Mouse (Mus musculus) liver, embryonic 15.5 days (tissue): ENCODE measurements at regions not wholly inside any gene's neighbourhood (a gene's known extent, or its start where the extent isn't known, plus 50 kb on each side); places are given as distances from the start of the nearest gene placed in this dataset.

ENCODE experiments used
- ATAC-seq: fragments of 200-750 bp; cut with Nextera tagmentation; 2 replicates; pipeline ENCODE4 v1.8.0; 2017; ENCODE audit warnings: moderate number of reproducible peaks, mild to moderate bottlenecking, moderate library complexity; ENCODE audit not compliant: insufficient read depth
- H3K27ac ChIP-seq: fragments of 300-500 bp; sonication (generic); replicated peaks from 2 replicates; pipeline ENCODE4 v1.5.1; 2015; ENCODE audit warnings: mild to moderate bottlenecking, inconsistent platforms
- H3K27me3 ChIP-seq: fragments of 300-500 bp; sonication (generic); 2 replicates; pipeline ENCODE4 v1.6.1; 2015; ENCODE audit warnings: mild to moderate bottlenecking, inconsistent platforms
- H3K36me3 ChIP-seq: fragments of 300-500 bp; sonication (generic); replicated peaks from 2 replicates; pipeline ENCODE4 v1.6.1; 2015; ENCODE audit warnings: moderate library complexity, mild to moderate bottlenecking, inconsistent platforms
- H3K4me1 ChIP-seq: fragments of 300-500 bp; sonication (generic); replicated peaks from 2 replicates; pipeline ENCODE4 v1.6.1; 2015; ENCODE audit warnings: inconsistent platforms
- H3K4me2 ChIP-seq: fragments of 300-500 bp; sonication (generic); 2 replicates; pipeline ENCODE4 v1.6.1; 2015; ENCODE audit warnings: moderate library complexity, mild to moderate bottlenecking, inconsistent platforms
- H3K4me3 ChIP-seq: fragments of 300-500 bp; sonication (generic); replicated peaks from 2 replicates; pipeline ENCODE4 v1.5.1; 2015; ENCODE audit warnings: mild to moderate bottlenecking, inconsistent platforms
- H3K9ac ChIP-seq: fragments of 300-500 bp; sonication (generic); 2 replicates; pipeline ENCODE4 v1.6.1; 2015; ENCODE audit warnings: moderate library complexity, mild to moderate bottlenecking, inconsistent platforms
- H3K9me3 ChIP-seq: fragments of 300-500 bp; sonication (generic); replicated peaks from 2 replicates; pipeline ENCODE4 v1.6.1; 2016; ENCODE audit warnings: inconsistent platforms
- WGBS: fragments of 180-500 bp; shearing (Covaris S2); methylation state at CpG from one replicate; pipeline ENCODE4 v1.1.7; 2015; ENCODE audit warnings: mixed read lengths; ENCODE audit not compliant: insufficient replicate concordance; 5-methylcytosine and 5-hydroxymethylcytosine counted together

DNA sequence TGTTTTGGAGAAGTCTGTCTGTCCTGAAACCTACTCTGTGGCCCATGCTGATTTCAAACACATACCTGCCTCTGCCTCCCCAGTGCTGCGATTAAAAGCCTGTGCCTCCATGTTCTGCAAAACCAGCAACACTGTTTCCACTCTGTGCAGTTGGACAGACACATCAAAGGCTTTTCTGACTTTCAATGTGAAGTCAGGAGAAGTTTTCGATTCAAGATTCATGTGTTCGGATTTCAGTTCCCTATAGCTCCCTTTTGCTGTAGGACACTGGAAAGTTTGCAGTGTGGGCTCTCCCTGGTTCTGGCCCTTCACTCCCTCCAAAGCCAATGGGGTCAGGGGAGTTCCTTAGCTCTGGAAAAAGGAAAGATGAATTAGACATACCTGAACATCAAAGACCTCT, 154.5 kb upstream of the Klf4 start:
- H3K36me3 ChIP-seq, result no peaks in the 10 kb centered on the region
- no peak overlapping the region for H3K4me2 ChIP-seq
- ATAC-seq, result no peak
- no peaks in the 10 kb centered on the region for H3K27me3 ChIP-seq
- no peak overlapping the region for H3K27ac ChIP-seq
- H3K4me3 ChIP-seq, result no peak overlapping the region
- H3K4me1 ChIP-seq, result no peaks in the 10 kb centered on the region
- 72% methylated on average over 3 of the region's 3 CpGs for WGBS
- no peaks in the 10 kb centered on the region for H3K9me3 ChIP-seq
- no peak overlapping the region for H3K9ac ChIP-seq

DNA sequence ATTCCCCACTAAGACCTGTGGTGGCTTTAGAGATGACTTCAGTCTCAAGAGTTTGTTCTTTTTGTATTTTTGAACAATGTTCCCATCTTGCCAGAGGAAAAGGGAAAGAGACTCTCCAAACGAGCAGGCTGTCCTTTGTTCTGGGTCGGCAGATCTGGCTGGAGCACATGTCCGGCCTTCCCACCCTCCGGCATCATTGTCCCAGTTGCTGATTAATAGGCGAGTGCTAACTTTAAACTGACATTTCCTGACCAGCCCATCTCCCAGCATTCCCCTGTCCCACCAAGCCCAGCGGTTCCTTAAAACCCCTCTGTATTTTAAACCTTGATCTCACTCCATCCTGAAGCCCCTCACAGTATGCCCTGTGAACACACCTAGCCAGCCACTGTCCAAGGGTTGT, 140.0 kb upstream of the Klf4 start:
- Histone ChIP-seq H3K4me1 (no peaks in the 10 kb centered on the region), H3K9me3 (no peaks in the 10 kb centered on the region), H3K4me3 (no peak overlapping the region), H3K27ac (no peak overlapping the region), H3K9ac (no peak overlapping the region), H3K4me2 (no peak overlapping the region), H3K27me3 (no peaks in the 10 kb centered on the region; the same call in 1 of the 2 replicates), H3K36me3 (no peaks in the 10 kb centered on the region)
- ATAC-seq, result no peak
- 29% methylated on average over 6 of the region's 6 CpGs for WGBS

DNA sequence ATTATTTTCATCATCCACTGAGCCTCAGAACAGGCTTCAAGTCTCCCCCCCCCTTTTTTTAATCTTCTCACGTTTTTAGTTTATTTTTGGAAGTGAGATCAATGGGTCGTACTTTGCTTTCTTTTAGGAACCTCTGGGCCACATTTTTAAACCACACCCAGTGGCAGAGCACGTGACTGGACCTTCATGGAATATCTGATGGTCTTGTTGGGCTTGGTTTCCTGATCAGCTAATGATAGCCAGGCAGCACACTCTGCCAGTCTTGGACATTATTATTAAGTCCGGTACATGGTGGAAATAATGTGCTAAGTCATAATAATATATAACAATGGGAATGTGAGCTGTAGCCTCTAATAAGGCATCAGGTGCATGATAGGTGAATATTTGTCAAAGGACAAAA, 138.0 kb upstream of the Klf4 start:
- no peaks in the 10 kb centered on the region for H3K36me3 ChIP-seq
- H3K4me3 ChIP-seq, result no peak overlapping the region
- H3K9ac ChIP-seq, result no peak overlapping the region
- no peak overlapping the region for H3K27ac ChIP-seq
- H3K4me1 ChIP-seq, result no peaks in the 10 kb centered on the region
- ATAC-seq, result no peak
- no peak overlapping the region for H3K4me2 ChIP-seq
- WGBS, result 38% methylated on average over 4 of the region's 4 CpGs
- no peaks in the 10 kb centered on the region for H3K9me3 ChIP-seq
- no peaks in the 10 kb centered on the region for H3K27me3 ChIP-seq

DNA sequence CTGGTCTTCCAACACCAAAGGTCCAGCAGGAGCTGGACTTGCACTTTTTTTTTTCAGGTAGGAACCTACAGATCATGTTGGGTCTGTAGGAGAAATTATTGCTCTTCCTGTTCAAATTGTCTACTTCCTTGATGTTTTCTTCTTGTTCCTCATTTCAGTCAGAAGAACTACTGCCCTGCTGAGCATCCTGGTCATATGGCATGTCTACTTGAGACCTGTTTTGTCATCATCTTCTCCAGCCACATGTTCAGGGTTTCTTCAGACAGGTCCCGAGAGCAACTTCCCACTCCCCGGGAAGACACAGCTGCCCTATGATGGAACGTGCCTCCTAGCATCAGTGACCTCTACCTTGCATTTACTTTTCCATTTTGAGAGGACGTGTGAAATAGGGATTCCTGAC, 132.6 kb upstream of the Klf4 start:
- Histone ChIP-seq H3K36me3 (no peaks in the 10 kb centered on the region), H3K9me3 (no peaks in the 10 kb centered on the region), H3K27me3 (no peaks in the 10 kb centered on the region), H3K4me3 (no peak overlapping the region), H3K27ac (no peak overlapping the region), H3K4me2 (no peak overlapping the region), H3K4me1 (no peaks in the 10 kb centered on the region), H3K9ac (no peak overlapping the region)
- WGBS, result 37% methylated on average over 4 of the region's 4 CpGs
- no peak for ATAC-seq

DNA sequence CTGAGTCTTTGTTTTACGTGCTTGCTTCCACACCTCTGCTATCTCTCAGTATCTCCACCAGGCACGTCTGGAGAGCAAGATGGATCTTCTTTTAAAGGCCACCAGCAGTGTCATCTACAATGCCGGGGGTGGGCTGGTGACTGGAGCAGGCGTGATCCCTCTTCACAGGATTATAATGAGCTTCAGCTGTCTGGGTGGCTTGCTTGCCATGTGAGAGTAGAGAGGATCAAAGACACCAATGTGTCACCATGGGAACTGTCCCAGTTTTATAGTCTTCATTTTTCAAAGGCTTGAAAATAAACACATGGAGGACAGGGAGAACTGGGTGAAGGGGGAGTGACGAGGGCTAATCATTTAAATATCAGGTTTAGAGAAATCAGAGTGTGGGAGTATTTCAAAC, 131.6 kb upstream of the Klf4 start:
- no peak overlapping the region for H3K4me2 ChIP-seq
- ATAC-seq, result no peak
- no peak overlapping the region for H3K27ac ChIP-seq
- H3K27me3 ChIP-seq, result no peaks in the 10 kb centered on the region
- no peak overlapping the region for H3K4me3 ChIP-seq
- H3K4me1 ChIP-seq, result no peaks in the 10 kb centered on the region
- WGBS, result 43% methylated on average over 5 of the region's 5 CpGs
- no peak overlapping the region for H3K9ac ChIP-seq
- H3K9me3 ChIP-seq, result no peaks in the 10 kb centered on the region
- no peaks in the 10 kb centered on the region for H3K36me3 ChIP-seq

DNA sequence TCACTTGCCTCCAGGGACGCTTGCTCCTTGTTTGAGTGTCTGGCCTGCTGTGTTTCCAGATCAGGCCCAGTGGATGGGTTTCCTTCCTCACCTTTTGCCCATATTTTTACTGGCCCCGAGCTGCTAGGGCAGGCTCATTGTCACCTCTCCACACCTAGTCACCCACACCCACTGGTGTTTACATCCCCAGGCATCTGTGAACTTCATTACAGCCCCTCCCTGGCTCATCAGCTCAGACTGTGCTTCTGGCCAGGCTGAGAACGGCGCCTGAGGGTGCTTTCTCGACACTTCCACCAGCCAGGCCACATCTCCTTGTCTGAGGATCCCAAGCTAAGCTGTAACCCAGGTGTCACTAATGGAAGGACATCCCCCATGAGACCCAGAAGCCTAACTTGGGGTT, 129.8 kb upstream of the Klf4 start:
- H3K27me3 ChIP-seq, result no peaks in the 10 kb centered on the region; the same call in 1 of the 2 replicates
- no peak overlapping the region for H3K4me3 ChIP-seq
- no peaks in the 10 kb centered on the region for H3K9me3 ChIP-seq
- ATAC-seq, result no peak
- H3K36me3 ChIP-seq, result no peaks in the 10 kb centered on the region
- no peak overlapping the region for H3K4me2 ChIP-seq
- H3K4me1 ChIP-seq, result no peaks in the 10 kb centered on the region
- 50% methylated on average over 5 of the region's 5 CpGs for WGBS
- no peak overlapping the region for H3K27ac ChIP-seq
- no peak overlapping the region for H3K9ac ChIP-seq

DNA sequence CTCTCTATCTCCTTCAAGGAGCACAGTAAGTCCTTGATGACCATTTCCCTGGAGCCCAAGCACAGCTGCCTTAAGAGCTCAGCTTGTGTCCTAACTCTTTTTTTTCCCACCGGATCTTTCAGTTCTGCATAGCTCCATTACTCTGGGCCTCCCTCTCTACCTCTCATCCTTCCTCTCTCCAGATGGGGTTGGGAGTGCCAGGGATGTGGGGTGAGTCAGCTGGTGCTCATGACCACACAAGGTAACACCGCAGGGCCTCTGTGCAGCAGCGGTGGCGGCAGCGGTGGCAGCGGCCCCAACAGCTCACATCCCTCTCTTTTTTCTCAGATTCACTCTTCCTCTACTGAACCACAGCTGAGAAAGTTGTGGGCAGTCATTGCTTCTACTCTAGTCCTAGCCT, 126.6 kb upstream of the Klf4 start:
- Histone ChIP-seq H3K36me3 (no peaks in the 10 kb centered on the region), H3K4me1 (no peaks in the 10 kb centered on the region), H3K27ac (no peak overlapping the region), H3K9me3 (no peaks in the 10 kb centered on the region), H3K27me3 (peaks cover 16% of the 10 kb centered on the region), H3K4me3 (no peak overlapping the region), H3K9ac (no peak overlapping the region), H3K4me2 (no peak overlapping the region)
- 81% methylated on average over 6 of the region's 6 CpGs for WGBS
- no peak for ATAC-seq

DNA sequence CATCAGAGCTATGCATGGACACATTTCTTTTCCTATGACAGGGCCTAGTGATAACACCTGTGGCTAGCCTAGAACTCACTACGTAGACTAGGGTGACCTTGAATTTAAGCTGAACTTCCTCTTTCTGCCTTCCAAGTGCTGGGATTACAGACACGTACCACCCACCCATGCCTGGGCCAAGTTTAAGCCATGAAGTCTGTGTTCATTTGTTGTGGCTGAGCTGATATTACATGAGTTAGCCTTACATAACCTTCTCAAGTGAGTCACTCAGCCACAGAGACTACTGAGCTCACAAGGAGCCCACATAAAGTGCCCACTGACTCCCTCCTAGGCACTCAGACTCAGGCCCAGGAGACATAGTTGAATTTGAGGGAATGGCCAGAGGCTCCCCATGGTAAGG, 123.1 kb upstream of the Klf4 start:
- Histone ChIP-seq H3K9me3 (no peaks in the 10 kb centered on the region), H3K4me2 (no peak overlapping the region), H3K4me3 (no peak overlapping the region), H3K9ac (no peak overlapping the region), H3K4me1 (no peaks in the 10 kb centered on the region), H3K27ac (no peak overlapping the region), H3K27me3 (peaks cover 52% of the 10 kb centered on the region), H3K36me3 (no peaks in the 10 kb centered on the region)
- ATAC-seq, result no peak
- WGBS, result 22% methylated on average over 2 of the region's 2 CpGs

DNA sequence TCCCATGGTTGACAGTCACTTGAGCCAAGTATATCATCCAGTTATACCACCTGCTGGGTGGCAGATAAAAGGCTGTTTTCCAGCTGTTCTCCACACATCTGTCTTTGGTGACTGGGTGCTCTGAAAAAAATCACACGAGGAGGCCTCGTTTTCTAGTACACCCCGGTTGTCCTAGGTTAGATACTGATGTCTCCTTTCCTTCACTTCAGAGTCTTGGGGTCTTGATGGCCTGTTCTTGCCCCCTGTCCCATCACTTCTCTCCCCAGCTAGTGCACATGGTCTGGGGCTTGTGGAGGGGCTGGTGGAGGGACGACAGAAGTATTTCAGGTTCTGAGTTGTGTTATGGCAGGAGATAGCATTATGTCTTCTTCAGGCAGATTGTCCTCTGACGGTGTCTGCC, 120.4 kb upstream of the Klf4 start:
- Histone ChIP-seq H3K27ac (no peak overlapping the region), H3K4me3 (no peak overlapping the region), H3K4me1 (no peaks in the 10 kb centered on the region), H3K4me2 (no peak overlapping the region), H3K36me3 (no peaks in the 10 kb centered on the region), H3K27me3 (peaks cover 73% of the 10 kb centered on the region), H3K9me3 (no peaks in the 10 kb centered on the region), H3K9ac (no peak overlapping the region)
- ATAC-seq, result no peak
- WGBS, result 46% methylated on average over 5 of the region's 5 CpGs

DNA sequence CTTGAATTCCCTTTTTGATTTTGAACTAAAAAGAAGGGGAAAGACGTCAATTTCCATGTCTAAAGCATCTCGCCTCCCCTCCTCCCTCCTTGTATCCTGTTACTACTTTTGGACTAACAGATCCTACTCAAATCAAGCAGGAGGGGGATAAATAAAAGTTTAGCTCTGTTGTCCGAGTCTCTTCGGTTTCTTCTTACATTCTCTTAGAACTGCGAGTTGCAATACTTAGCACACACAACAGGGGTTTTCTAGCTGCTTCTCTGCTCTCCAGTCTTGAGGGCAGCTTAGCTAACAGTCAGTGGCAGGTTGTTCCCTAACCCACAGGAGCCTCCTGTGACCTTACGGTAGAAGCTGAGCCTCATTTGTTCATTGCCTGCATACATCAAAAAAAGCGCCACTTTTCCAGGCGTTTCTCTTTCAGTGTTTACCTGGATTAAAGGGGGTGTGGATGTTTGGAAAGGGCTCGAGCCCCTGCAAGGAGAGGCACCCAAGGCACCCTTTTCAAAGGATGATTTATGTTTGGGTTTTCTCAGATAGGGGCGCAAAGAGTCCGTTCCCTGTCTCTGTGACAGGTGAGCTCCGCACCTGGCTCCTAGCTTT, 119.6 kb upstream of the Klf4 start:
- no peak overlapping the region for H3K9ac ChIP-seq
- H3K27me3 ChIP-seq, result peaks cover 73% of the 10 kb centered on the region
- no peaks in the 10 kb centered on the region for H3K36me3 ChIP-seq
- H3K4me3 ChIP-seq, result peak overlapping the region; percentile 47
- no peaks in the 10 kb centered on the region for H3K4me1 ChIP-seq
- peak overlapping the region; percentile 56 for H3K4me2 ChIP-seq
- no peak for ATAC-seq
- 17% methylated on average over 12 of the region's 12 CpGs for WGBS
- no peak overlapping the region for H3K27ac ChIP-seq
- H3K9me3 ChIP-seq, result no peaks in the 10 kb centered on the region

DNA sequence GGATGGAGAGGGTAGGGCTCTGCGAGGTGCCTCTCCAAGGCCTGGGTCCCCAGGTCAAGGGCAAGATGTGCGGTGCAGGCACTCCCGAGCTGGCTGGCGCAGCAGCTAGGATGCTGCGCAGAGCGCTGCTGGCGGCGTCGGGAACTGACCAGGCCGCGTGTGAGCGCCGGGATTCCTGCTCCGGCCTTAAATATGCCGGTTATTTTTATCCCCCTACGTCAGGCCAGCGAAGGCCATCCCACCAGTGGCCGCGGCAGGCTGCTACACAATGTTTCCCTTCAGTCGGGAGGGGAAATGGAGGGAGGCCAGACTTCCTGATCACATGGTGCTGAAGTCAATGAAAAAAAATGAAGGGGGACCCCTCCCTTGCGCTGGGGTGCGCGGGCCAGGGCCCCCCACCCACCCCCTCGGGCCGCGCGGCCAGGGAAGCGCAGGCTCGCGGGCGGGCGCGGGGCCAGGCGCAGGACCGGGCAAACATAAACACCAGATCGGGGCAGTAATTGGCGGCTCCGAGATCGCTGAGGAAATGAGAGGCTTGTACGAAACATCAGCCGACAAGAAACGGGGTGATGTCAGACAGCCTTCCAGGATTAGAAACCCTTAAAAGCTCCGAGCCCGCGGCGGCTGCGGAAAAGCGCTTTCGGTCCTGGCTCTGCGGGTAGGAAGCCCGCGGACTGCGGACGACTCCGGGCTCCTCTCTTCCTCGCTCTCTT, 118.9 kb upstream of the Klf4 start:
- no peaks in the 10 kb centered on the region for H3K9me3 ChIP-seq
- peak overlapping the region; percentile 72 for H3K27ac ChIP-seq
- peaks cover 75% of the 10 kb centered on the region for H3K27me3 ChIP-seq
- H3K4me3 ChIP-seq, result peak overlapping the region; percentile 47
- WGBS, result under 1% methylated on average over 49 of the region's 56 CpGs
- H3K36me3 ChIP-seq, result no peaks in the 10 kb centered on the region
- no peak overlapping the region; the same call in 1 of the 2 replicates for H3K9ac ChIP-seq
- no peaks in the 10 kb centered on the region for H3K4me1 ChIP-seq
- peak; percentile 67 for ATAC-seq
- H3K4me2 ChIP-seq, result peak overlapping the region; percentile 56

DNA sequence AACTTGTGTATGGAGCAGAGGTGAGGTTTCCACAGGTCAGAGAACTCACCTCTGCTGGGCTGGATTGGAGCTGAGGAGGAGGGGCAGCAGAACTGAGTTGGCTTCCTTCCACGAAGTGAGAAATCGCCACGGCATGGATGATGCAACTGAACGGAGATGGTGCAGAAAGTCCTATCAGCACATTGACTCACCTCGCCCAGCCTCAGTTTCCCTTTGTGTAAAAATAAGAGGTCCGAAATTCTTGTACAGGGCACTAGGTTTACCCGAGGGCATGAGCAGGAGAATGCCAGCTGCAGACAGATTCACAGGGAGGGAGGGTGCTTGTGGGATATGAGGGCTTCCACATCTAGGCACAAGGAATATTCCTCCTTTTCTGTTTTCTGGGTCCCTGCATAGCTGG, 117.9 kb upstream of the Klf4 start:
- H3K27me3 ChIP-seq, result peaks cover 71% of the 10 kb centered on the region
- H3K4me1 ChIP-seq, result no peaks in the 10 kb centered on the region
- 45% methylated on average over 7 of the region's 7 CpGs for WGBS
- no peaks in the 10 kb centered on the region for H3K36me3 ChIP-seq
- no peak for ATAC-seq
- no peak overlapping the region for H3K4me3 ChIP-seq
- no peak overlapping the region for H3K9ac ChIP-seq
- H3K9me3 ChIP-seq, result no peaks in the 10 kb centered on the region
- H3K4me2 ChIP-seq, result no peak overlapping the region
- H3K27ac ChIP-seq, result no peak overlapping the region
